Mouse (Mus musculus) stomach, embryonic 15.5 days (tissue): ENCODE measurements around the gene Ksr2. TPM values are rescaled to one million over a fixed set of nuclear protein-coding genes. Genes with fewer than 3 reads are reported as not detected.
A peak's percentile ranks its signal among the peaks of the same experiment; 100 is the strongest.

Experiments used
- ATAC-seq: fragments of 200-750 bp; cut with Nextera tagmentation; 2 replicates; pipeline ENCODE4 v1.8.0; 2017; ENCODE audit warnings: low read depth, moderate number of reproducible peaks, moderate TSS enrichment; ENCODE audit not compliant: insufficient read depth, low FRiP score
- H3K27ac ChIP-seq: fragments of 300-500 bp; sonication (generic); 2 replicates; pipeline ENCODE4 v1.5.1; 2015; ENCODE audit warnings: mild to moderate bottlenecking, inconsistent platforms
- H3K27me3 ChIP-seq: fragments of 300-500 bp; sonication (generic); replicated peaks from 2 replicates; pipeline ENCODE4 v1.6.1; 2015; ENCODE audit warnings: inconsistent platforms
- H3K36me3 ChIP-seq: fragments of 300-500 bp; sonication (generic); 2 replicates; pipeline ENCODE4 v1.6.1; 2015; ENCODE audit warnings: inconsistent platforms
- H3K4me1 ChIP-seq: fragments of 300-500 bp; sonication (generic); 2 replicates; pipeline ENCODE4 v1.6.1; 2015; ENCODE audit warnings: inconsistent platforms
- H3K4me2 ChIP-seq: fragments of 300-500 bp; sonication (generic); 2 replicates; pipeline ENCODE4 v1.6.1; 2015; ENCODE audit warnings: mild to moderate bottlenecking, inconsistent platforms
- H3K4me3 ChIP-seq: fragments of 300-500 bp; sonication (generic); replicated peaks from 2 replicates; pipeline ENCODE4 v1.5.1; 2015; ENCODE audit warnings: inconsistent platforms
- H3K9ac ChIP-seq: fragments of 300-500 bp; sonication (generic); 2 replicates; pipeline ENCODE4 v1.6.1; 2015; ENCODE audit warnings: inconsistent platforms
- H3K9me3 ChIP-seq: fragments of 300-500 bp; sonication (generic); 2 replicates; pipeline ENCODE4 v1.6.1; 2016; ENCODE audit warnings: inconsistent platforms
- WGBS: fragments of 180-500 bp; shearing (Covaris S2); methylation state at CpG from one replicate; pipeline ENCODE4 v1.1.7; 2015; 5-methylcytosine and 5-hydroxymethylcytosine counted together
- polyA plus RNA-seq: library from polyadenylated mRNA; unstranded; fragments of >200 nt; fragmentation: Nextera tagmentation; extraction: Ambion mirVana; gene quantifications from 2 replicates; pipeline ENCODE4 v1.2.1, GENCODE M21; 2015

The Ksr2 gene
- polyA plus RNA-seq, 1 experiment from 2014 or later, result 0.44 TPM

- no peak overlapping the region for H3K9ac ChIP-seq
- ATAC-seq, result no peak
- no peaks in the 10 kb centered on the region for H3K4me1 ChIP-seq
- WGBS, result 35% methylated on average over 2 of the region's 2 CpGs
- H3K36me3 ChIP-seq, result no peaks in the 10 kb centered on the region
- no peak overlapping the region for H3K27ac ChIP-seq
- H3K9me3 ChIP-seq, result no peaks in the 10 kb centered on the region
- H3K4me3 ChIP-seq, result no peak overlapping the region
- no peak overlapping the region for H3K4me2 ChIP-seq
- H3K27me3 ChIP-seq, result no peaks in the 10 kb centered on the region
Measured at GRCm38 (mm10) chr5:117635211-117635610, 221.4 kb downstream of the Ksr2 start.

GRCm38 (mm10) chr5:117635838-117636237 is 222.0 kb downstream of the Ksr2 start:
- Histone ChIP-seq H3K27ac (peak overlapping the region; percentile 11; the same call in 1 of the 2 replicates), H3K9me3 (no peaks in the 10 kb centered on the region), H3K4me1 (no peaks in the 10 kb centered on the region), H3K27me3 (no peaks in the 10 kb centered on the region), H3K36me3 (no peaks in the 10 kb centered on the region), H3K9ac (no peak overlapping the region), H3K4me2 (no peak overlapping the region), H3K4me3 (no peak overlapping the region)
- ATAC-seq, result no peak
- WGBS, result 42% methylated on average over 5 of the region's 5 CpGs

- no peaks in the 10 kb centered on the region for H3K4me1 ChIP-seq
- no peak overlapping the region for H3K9ac ChIP-seq
- no peak overlapping the region for H3K4me2 ChIP-seq
- ATAC-seq, result no peak
- H3K27me3 ChIP-seq, result no peaks in the 10 kb centered on the region
- H3K4me3 ChIP-seq, result no peak overlapping the region
- H3K9me3 ChIP-seq, result no peaks in the 10 kb centered on the region
- no peaks in the 10 kb centered on the region for H3K36me3 ChIP-seq
- WGBS, result 78% methylated on average over 6 of the region's 6 CpGs
- no peak overlapping the region for H3K27ac ChIP-seq
Measured at GRCm38 (mm10) chr5:117641585-117641984, 227.8 kb downstream of the Ksr2 start.

- no peak overlapping the region for H3K4me2 ChIP-seq
- no peaks in the 10 kb centered on the region for H3K9me3 ChIP-seq
- H3K9ac ChIP-seq, result no peak overlapping the region
- no peaks in the 10 kb centered on the region for H3K27me3 ChIP-seq
- H3K4me3 ChIP-seq, result no peak overlapping the region
- ATAC-seq, result no peak
- no peak overlapping the region for H3K27ac ChIP-seq
- no peaks in the 10 kb centered on the region for H3K4me1 ChIP-seq
- H3K36me3 ChIP-seq, result no peaks in the 10 kb centered on the region
- 39% methylated on average over 14 of the region's 14 CpGs for WGBS
Measured at GRCm38 (mm10) chr5:117651238-117651886, 237.6 kb downstream of the Ksr2 start.

- Histone ChIP-seq H3K4me1 (no peaks in the 10 kb centered on the region), H3K4me2 (no peak overlapping the region), H3K9ac (no peak overlapping the region), H3K27ac (no peak overlapping the region), H3K36me3 (no peaks in the 10 kb centered on the region), H3K9me3 (no peaks in the 10 kb centered on the region), H3K4me3 (no peak overlapping the region), H3K27me3 (no peaks in the 10 kb centered on the region)
- 31% methylated on average over 6 of the region's 6 CpGs for WGBS
- ATAC-seq, result no peak
Measured at GRCm38 (mm10) chr5:117658641-117659040, 244.8 kb downstream of the Ksr2 start.

GRCm38 (mm10) chr5:117659596-117659995 is 245.8 kb downstream of the Ksr2 start:
- Histone ChIP-seq H3K27me3 (no peaks in the 10 kb centered on the region), H3K9ac (no peak overlapping the region), H3K4me1 (no peaks in the 10 kb centered on the region), H3K27ac (no peak overlapping the region), H3K9me3 (no peaks in the 10 kb centered on the region), H3K4me3 (no peak overlapping the region), H3K4me2 (no peak overlapping the region), H3K36me3 (no peaks in the 10 kb centered on the region)
- no peak for ATAC-seq
- WGBS, result 47% methylated on average over 13 of the region's 13 CpGs

- no peak for ATAC-seq
- H3K9ac ChIP-seq, result no peak overlapping the region
- H3K27me3 ChIP-seq, result no peaks in the 10 kb centered on the region
- H3K9me3 ChIP-seq, result no peaks in the 10 kb centered on the region
- peaks cover 6% of the 10 kb centered on the region; the same call in 1 of the 2 replicates for H3K4me1 ChIP-seq
- H3K27ac ChIP-seq, result no peak overlapping the region
- no peaks in the 10 kb centered on the region for H3K36me3 ChIP-seq
- no peak overlapping the region for H3K4me3 ChIP-seq
- 13% methylated on average over 9 of the region's 9 CpGs for WGBS
- H3K4me2 ChIP-seq, result peak overlapping the region; percentile 29
Measured at GRCm38 (mm10) chr5:117665181-117665580, 251.4 kb downstream of the Ksr2 start.

- H3K4me1 ChIP-seq, result peaks cover 6% of the 10 kb centered on the region; the same call in 1 of the 2 replicates
- no peak overlapping the region for H3K27ac ChIP-seq
- no peaks in the 10 kb centered on the region for H3K9me3 ChIP-seq
- H3K36me3 ChIP-seq, result no peaks in the 10 kb centered on the region
- no peak overlapping the region for H3K9ac ChIP-seq
- no peaks in the 10 kb centered on the region for H3K27me3 ChIP-seq
- H3K4me3 ChIP-seq, result no peak overlapping the region
- H3K4me2 ChIP-seq, result no peak overlapping the region
- ATAC-seq, result no peak
- WGBS, result 58% methylated on average over 3 of the region's 4 CpGs
Measured at GRCm38 (mm10) chr5:117667314-117667713, 253.5 kb downstream of the Ksr2 start.

- WGBS, result 50% methylated on average over 4 of the region's 4 CpGs
- H3K27ac ChIP-seq, result no peak overlapping the region
- H3K9ac ChIP-seq, result no peak overlapping the region
- H3K4me1 ChIP-seq, result peaks cover 6% of the 10 kb centered on the region; the same call in 1 of the 2 replicates
- no peaks in the 10 kb centered on the region for H3K36me3 ChIP-seq
- no peak for ATAC-seq
- H3K9me3 ChIP-seq, result no peaks in the 10 kb centered on the region
- H3K27me3 ChIP-seq, result no peaks in the 10 kb centered on the region
- H3K4me3 ChIP-seq, result no peak overlapping the region
- no peak overlapping the region for H3K4me2 ChIP-seq
Measured at GRCm38 (mm10) chr5:117669265-117669664, 255.5 kb downstream of the Ksr2 start.

- H3K9me3 ChIP-seq, result no peaks in the 10 kb centered on the region
- no peak overlapping the region for H3K4me2 ChIP-seq
- no peaks in the 10 kb centered on the region for H3K36me3 ChIP-seq
- WGBS, result 58% methylated on average over 7 of the region's 7 CpGs
- ATAC-seq, result no peak
- H3K27ac ChIP-seq, result no peak overlapping the region
- H3K4me3 ChIP-seq, result no peak overlapping the region
- H3K9ac ChIP-seq, result no peak overlapping the region
- H3K4me1 ChIP-seq, result peaks cover 6% of the 10 kb centered on the region; the same call in 1 of the 2 replicates
- no peaks in the 10 kb centered on the region for H3K27me3 ChIP-seq
Measured at GRCm38 (mm10) chr5:117669843-117670242, 256.0 kb downstream of the Ksr2 start.

GRCm38 (mm10) chr5:117671362-117671761 is 257.6 kb downstream of the Ksr2 start:
- no peaks in the 10 kb centered on the region for H3K36me3 ChIP-seq
- 58% methylated on average over 6 of the region's 6 CpGs for WGBS
- H3K9ac ChIP-seq, result no peak overlapping the region
- H3K27me3 ChIP-seq, result no peaks in the 10 kb centered on the region
- ATAC-seq, result no peak
- no peak overlapping the region for H3K4me3 ChIP-seq
- H3K4me2 ChIP-seq, result no peak overlapping the region
- no peaks in the 10 kb centered on the region for H3K9me3 ChIP-seq
- no peak overlapping the region for H3K27ac ChIP-seq
- H3K4me1 ChIP-seq, result no peaks in the 10 kb centered on the region; the same call in 1 of the 2 replicates

GRCm38 (mm10) chr5:117675840-117676239 is 262.0 kb downstream of the Ksr2 start:
- no peak overlapping the region for H3K27ac ChIP-seq
- H3K9me3 ChIP-seq, result no peaks in the 10 kb centered on the region
- no peak for ATAC-seq
- H3K4me3 ChIP-seq, result no peak overlapping the region
- H3K27me3 ChIP-seq, result no peaks in the 10 kb centered on the region
- no peaks in the 10 kb centered on the region for H3K36me3 ChIP-seq
- H3K4me2 ChIP-seq, result no peak overlapping the region
- H3K9ac ChIP-seq, result no peak overlapping the region
- H3K4me1 ChIP-seq, result no peaks in the 10 kb centered on the region
- WGBS, result 60% methylated on average over 8 of the region's 8 CpGs

GRCm38 (mm10) chr5:117677231-117677630 is 263.4 kb downstream of the Ksr2 start:
- H3K36me3 ChIP-seq, result no peaks in the 10 kb centered on the region
- no peak overlapping the region for H3K9ac ChIP-seq
- no peak overlapping the region for H3K4me3 ChIP-seq
- H3K4me2 ChIP-seq, result no peak overlapping the region
- WGBS, result 89% methylated on average over 6 of the region's 6 CpGs
- no peaks in the 10 kb centered on the region for H3K27me3 ChIP-seq
- ATAC-seq, result no peak
- no peak overlapping the region for H3K27ac ChIP-seq
- no peaks in the 10 kb centered on the region for H3K9me3 ChIP-seq
- no peaks in the 10 kb centered on the region for H3K4me1 ChIP-seq
